Mouse (Mus musculus) CH12.LX (cell line): Measurements from ENCODE around the gene Slc25a21. TPM values are rescaled to one million over a fixed set of nuclear protein-coding genes. Genes with fewer than 3 reads are reported as not detected.

Experiments
- DNase-seq: peaks from one replicate; pipeline ENCODE4 v3.0.0-alpha.2; 2013; ENCODE audit errors: extremely low read depth
- H3K27ac ChIP-seq: 2 replicates; pipeline ENCODE4 v1.5.1; 2012; ENCODE audit warnings: low read depth, mild to moderate bottlenecking, control low read depth, moderate library complexity; ENCODE audit not compliant: insufficient read depth
- H3K27me3 ChIP-seq: replicated peaks from 2 replicates; pipeline ENCODE3; 2012; ENCODE audit warnings: inconsistent platforms
- H3K36me3 ChIP-seq, 2 experiments: replicated peaks in 1 of 2; 2 replicates each; pipeline versions ENCODE3 to v1.6.1; 2012; ENCODE audit warnings: inconsistent platforms in 1 of 2, low read length in 1 of 2, mild to moderate bottlenecking in 1 of 2, mixed read lengths in 1 of 2, moderate library complexity in 1 of 2; ENCODE audit not compliant: control insufficient read depth in 1 of 2, insufficient read depth in 1 of 2
- H3K4me1 ChIP-seq, 2 experiments: 2 replicates each; pipeline ENCODE4 v1.6.1; 2012; ENCODE audit warnings: inconsistent platforms in 1 of 2, moderate library complexity in 1 of 2; ENCODE audit not compliant: insufficient read depth in 2 of 2, control insufficient read depth in 1 of 2
- H3K4me2 ChIP-seq: 2 replicates; pipeline ENCODE4 v1.6.1; 2012; ENCODE audit warnings: low read depth, mild to moderate bottlenecking, control low read depth; ENCODE audit not compliant: poor library complexity, insufficient read depth, severe bottlenecking
- H3K4me3 ChIP-seq, 3 experiments: fragments of 150-350 bp in 1 of 3; sonication (generic) in 1 of 3; replicated peaks in 1 of 3; 2 replicates each; pipeline versions ENCODE3 to v1.5.1; 2011 to 2012; ENCODE audit warnings: low read depth in 2 of 3, low read length in 2 of 3, mild to moderate bottlenecking in 2 of 3, moderate library complexity in 2 of 3, control low read depth in 1 of 3, improper control_type of control experiment in 1 of 3, inconsistent platforms in 1 of 3, mixed read lengths in 1 of 3; ENCODE audit not compliant: poor library complexity in 1 of 3
- H3K79me2 ChIP-seq: replicated peaks from 2 replicates; pipeline ENCODE4 v1.6.1; 2012; ENCODE audit warnings: mild to moderate bottlenecking, moderate library complexity; ENCODE audit not compliant: control insufficient read depth, poor library complexity, insufficient read depth, severe bottlenecking; ENCODE audit errors: extremely low read depth
- H3K9ac ChIP-seq: 2 replicates; pipeline ENCODE4 v1.6.1; 2012; ENCODE audit warnings: low read depth, mild to moderate bottlenecking, control low read depth, moderate library complexity; ENCODE audit not compliant: insufficient read depth
- H3K9me3 ChIP-seq: replicated peaks from 2 replicates; pipeline ENCODE3; 2012; ENCODE audit warnings: low read length, inconsistent platforms, mixed read lengths
- CHD1 ChIP-seq: IDR thresholded peaks from 2 replicates; pipeline ENCODE4 v1.6.1; 2012; ENCODE audit warnings: low read depth, low read length, improper control_type of control experiment, inconsistent platforms
- CHD2 ChIP-seq: IDR thresholded peaks from 2 replicates; pipeline ENCODE4 v1.6.1; 2011; ENCODE audit warnings: low read length, improper control_type of control experiment
- CTCF ChIP-seq, 2 experiments: IDR thresholded peaks in 1 of 2; conservative IDR thresholded peaks in 1 of 2; 2 replicates each; pipeline ENCODE4 v1.5.1; 2011 to 2012; ENCODE audit warnings: low read depth in 2 of 2, low read length in 2 of 2, improper control_type of control experiment in 1 of 2, inconsistent platforms in 1 of 2, mild to moderate bottlenecking in 1 of 2, moderate library complexity in 1 of 2
- E2F4 ChIP-seq: IDR thresholded peaks from 2 replicates; pipeline ENCODE4 v1.6.1; 2011; ENCODE audit warnings: low read depth, low read length, improper control_type of control experiment; ENCODE audit not compliant: insufficient replicate concordance
- ELF1 ChIP-seq: IDR thresholded peaks from 2 replicates; pipeline ENCODE4 v1.6.1; 2014; ENCODE audit warnings: low read depth, mild to moderate bottlenecking, inconsistent platforms, low read length, improper control_type of control experiment
- EP300 ChIP-seq: IDR thresholded peaks from 2 replicates; pipeline ENCODE4 v1.6.1; 2011; ENCODE audit warnings: low read length, improper control_type of control experiment
- ETS1 ChIP-seq: conservative IDR thresholded peaks from 2 replicates; pipeline ENCODE4 v1.6.1; 2012; ENCODE audit warnings: low read depth, mild to moderate bottlenecking, inconsistent platforms, low read length, improper control_type of control experiment, moderate library complexity
- GABPA ChIP-seq: IDR thresholded peaks from 2 replicates; pipeline ENCODE4 v1.6.1; 2012; ENCODE audit warnings: low read depth, low read length, improper control_type of control experiment, inconsistent platforms; ENCODE audit not compliant: insufficient replicate concordance
- IRF4 ChIP-seq: IDR thresholded peaks from 2 replicates; pipeline ENCODE4 v1.6.1; 2014; ENCODE audit warnings: low read depth, mild to moderate bottlenecking, inconsistent platforms, low read length, improper control_type of control experiment
- JUN ChIP-seq: IDR thresholded peaks from 2 replicates; pipeline ENCODE4 v1.6.1; 2011; ENCODE audit warnings: low read depth, mild to moderate bottlenecking, low read length, improper control_type of control experiment, moderate library complexity; ENCODE audit not compliant: insufficient read depth
- KAT2A ChIP-seq: IDR thresholded peaks from 2 replicates; pipeline ENCODE4 v1.6.1; 2012; ENCODE audit warnings: low read length, improper control_type of control experiment, inconsistent platforms; ENCODE audit not compliant: insufficient replicate concordance
- MAFK ChIP-seq: IDR thresholded peaks from 2 replicates; pipeline ENCODE4 v1.6.1; 2011; ENCODE audit warnings: low read length, improper control_type of control experiment; ENCODE audit not compliant: insufficient replicate concordance
- MAZ ChIP-seq: IDR thresholded peaks from 2 replicates; pipeline ENCODE4 v1.6.1; 2012; ENCODE audit warnings: low read depth, mild to moderate bottlenecking, inconsistent platforms, low read length, improper control_type of control experiment, moderate library complexity
- NELFE ChIP-seq: IDR thresholded peaks from 2 replicates; pipeline ENCODE4 v1.6.1; 2011; ENCODE audit warnings: low read depth, low read length, improper control_type of control experiment
- POLR2A ChIP-seq: IDR thresholded peaks from 2 replicates; pipeline ENCODE4 v1.6.1; 2011; ENCODE audit warnings: low read depth, mild to moderate bottlenecking, improper control_type of control experiment, low read length
- POLR2AphosphoS2 ChIP-seq: IDR thresholded peaks from 2 replicates; pipeline ENCODE4 v1.6.1; 2011; ENCODE audit warnings: low read depth, low read length, improper control_type of control experiment
- RCOR1 ChIP-seq: conservative IDR thresholded peaks from 2 replicates; pipeline ENCODE4 v1.6.1; 2012; ENCODE audit warnings: low read depth, mild to moderate bottlenecking, inconsistent platforms, low read length, improper control_type of control experiment
- TCF12 ChIP-seq: IDR thresholded peaks from 2 replicates; pipeline ENCODE4 v1.6.1; 2014; ENCODE audit warnings: low read depth, mild to moderate bottlenecking, inconsistent platforms, low read length, improper control_type of control experiment
- UBTF ChIP-seq: IDR thresholded peaks from 2 replicates; pipeline ENCODE4 v1.6.1; 2012; ENCODE audit warnings: low read depth, mild to moderate bottlenecking, inconsistent platforms, low read length, improper control_type of control experiment, moderate library complexity
- USF1 ChIP-seq: IDR thresholded peaks from 2 replicates; pipeline ENCODE4 v1.6.1; 2014; ENCODE audit warnings: low read depth, mild to moderate bottlenecking, inconsistent platforms, low read length, improper control_type of control experiment
- USF2 ChIP-seq: conservative IDR thresholded peaks from 2 replicates; pipeline ENCODE4 v1.6.1; 2011; ENCODE audit warnings: low read depth, low read length, improper control_type of control experiment
- ZKSCAN1 ChIP-seq: IDR thresholded peaks from 2 replicates; pipeline ENCODE4 v1.6.1; 2012; ENCODE audit warnings: low read depth, inconsistent platforms, low read length, improper control_type of control experiment, borderline replicate concordance
- dilution Hi-C: fragments of 300-500 bp; cut with MboI; formaldehyde crosslinking; loops from 2 replicates; pipeline ENCODE4 v1.14.3; 2020; ENCODE audit warnings: low sequenced_read_pairs; ENCODE audit not compliant: extremely low pct_unique_long_range_greater_than_20kb, extremely low pct_ligation_motif_present
- in situ Hi-C: fragments of 300-500 bp; cut with MboI; formaldehyde crosslinking; loops from 3 replicates; pipeline ENCODE4 v1.14.3; 2019; ENCODE audit warnings: low sequenced_read_pairs, low pct_ligation_motif_present, low pct_unique_long_range_greater_than_20kb, mixed read lengths
- polyA plus RNA-seq: library from polyadenylated mRNA; unstranded; fragments of >175 nt; gene quantifications from 2 replicates; pipeline ENCODE4 v1.2.1, GENCODE M21; 2012; ENCODE audit warnings: low read depth; ENCODE audit not compliant: insufficient read length
- total RNA-seq, 2 experiments: library from RNA; depleted of rRNA; stranded (reverse); fragments of 300-350 nt in 1 of 2; fragments of >200 nt in 1 of 2; gene quantifications; 2 replicates each; pipeline ENCODE4 v1.2.3; 2012 to 2014

Slc25a21 gene
- total and polyA plus RNA-seq, 3 experiments, result not detected

GRCm38 (mm10) chr12:56852679-56853078 lies 344.6 kb downstream of the Slc25a21 start:
- H3K36me3 ChIP-seq, result no peaks in the 10 kb centered on the region
- no peak overlapping the region for H3K4me3 ChIP-seq
- H3K27ac ChIP-seq, result no peak overlapping the region
- H3K9me3 ChIP-seq, result no peaks in the 10 kb centered on the region
- no peak overlapping the region for H3K9ac ChIP-seq
- H3K27me3 ChIP-seq, result no peaks in the 10 kb centered on the region
- no peak overlapping the region for H3K4me2 ChIP-seq
- dilution Hi-C loops, result no loop called here
- no peak for DNase-seq
- TF ChIP-seq KAT2A, result no peak
- no peak for TF ChIP-seq ELF1
- TF ChIP-seq JUN, result no peak
- no peak for TF ChIP-seq CHD2
- no peak for TF ChIP-seq ETS1
- TF ChIP-seq USF2, result no peak
- TF ChIP-seq CTCF (conservative IDR thresholded peaks at IDR 0.05 in 1 of 2, IDR thresholded peaks at IDR 0.05 in 1 of 2; ENCODE audit: low read depth in 2 of 2, low read length in 2 of 2), result no peak
- TF ChIP-seq POLR2A, result no peak
- H3K4me1 ChIP-seq, result no peaks in the 10 kb centered on the region
- in situ Hi-C loops, result no loop called here
- no peaks in the 10 kb centered on the region for H3K79me2 ChIP-seq

- Histone ChIP-seq H3K4me1 (no peaks in the 10 kb centered on the region), H3K9me3 (no peaks in the 10 kb centered on the region), H3K27me3 (no peaks in the 10 kb centered on the region), H3K27ac (no peak overlapping the region)
- dilution Hi-C loops, result no loop called here
- TF ChIP-seq TCF12 (no peak), NELFE (no peak), MAFK (no peak)
- TF ChIP-seq, all 38 proteins: peak for 0
- Histone ChIP-seq H3K79me2 (no peaks in the 10 kb centered on the region), H3K9ac (no peak overlapping the region), H3K4me3 (no peak overlapping the region), H3K36me3 (no peaks in the 10 kb centered on the region), H3K4me2 (no peak overlapping the region)
- in situ Hi-C loops, result no loop called here
- DNase-seq, result no peak
Observed at GRCm38 (mm10) chr12:56851464-56851863, 345.8 kb downstream of the Slc25a21 start.

- H3K4me3 ChIP-seq, result no peak overlapping the region
- peaks cover 0 to 6% of the 10 kb centered on the region in 2 experiments; a peak in 2 of 4 replicates for H3K4me1 ChIP-seq
- H3K9ac ChIP-seq, result no peak overlapping the region
- no peak for DNase-seq
- no peak overlapping the region for H3K27ac ChIP-seq
- no peak for TF ChIP-seq E2F4
- TF ChIP-seq ZKSCAN1, result no peak
- TF ChIP-seq ELF1, result no peak
- no peak for TF ChIP-seq GABPA
- no peak for TF ChIP-seq CHD1
- no peak for TF ChIP-seq RCOR1
- no peak for TF ChIP-seq IRF4
- TF ChIP-seq TCF12, result no peak
- no peak for TF ChIP-seq USF1
- TF ChIP-seq POLR2AphosphoS2, result no peak
- no peak for TF ChIP-seq MAZ
- TF ChIP-seq EP300, result no peak
- TF ChIP-seq NELFE, result no peak
- no peak for TF ChIP-seq UBTF
- H3K79me2 ChIP-seq, result no peaks in the 10 kb centered on the region
- no peaks in the 10 kb centered on the region for H3K36me3 ChIP-seq
- dilution Hi-C loops, result no loop called here
- H3K9me3 ChIP-seq, result no peaks in the 10 kb centered on the region
- no peaks in the 10 kb centered on the region for H3K27me3 ChIP-seq
- in situ Hi-C loops, result no loop called here
- no peak overlapping the region for H3K4me2 ChIP-seq
Observed at GRCm38 (mm10) chr12:56829945-56830344, 367.3 kb downstream of the Slc25a21 start.
